Comparison of ENCODE assay signal across 8 mouse cellular contexts in genomic region chr9:38718102-38718501, GRCm38 (mm10). TPM values are rescaled to one million over a fixed set of nuclear protein-coding genes. Genes with fewer than 3 reads are reported as not detected.
A peak's percentile ranks its signal among the peaks of the same experiment; 100 is the strongest.
DNase-seq lines count a peak whose midpoint lies in the region; ATAC-seq and TF ChIP-seq lines count a peak whose summit lies in the region.

Vwa5a (plus strand) TSS chr9:38718268.

- peak within 1 kb of the TSS; percentile 67 for H3K4me3 ChIP-seq in G1E (ENCODE audit: low read depth, low read length)
- H3K4me3 ChIP-seq in intestine, postnatal 0 days (ENCODE audit: low read depth, low read length), result peak within 1 kb of the TSS; percentile 67
- peak within 1 kb of the TSS; percentile 58 for H3K4me3 ChIP-seq in stomach, embryonic 14.5 days (ENCODE audit: low read depth, low read length)

- under 1% methylated on average over 4 of the region's 4 CpGs for WGBS in intestine, postnatal 0 days
- WGBS in stomach, embryonic 14.5 days, result 2% methylated on average over 4 of the region's 4 CpGs

- H3K4me1 ChIP-seq in G1E (ENCODE audit: insufficient read depth, low read depth, low read length), result peaks cover 15% of the 10 kb centered on the region
- H3K4me1 ChIP-seq in intestine, postnatal 0 days (replicated peaks; ENCODE audit: control insufficient read depth, insufficient read depth, low read length), result 0 out of 2 replicates have a peak, but pooled peaks cover 2% of the 10 kb centered on the region
- H3K4me1 ChIP-seq in stomach, embryonic 14.5 days (ENCODE audit: control insufficient read depth, insufficient read depth, low read length), result peaks cover 7% of the 10 kb centered on the region

- H3K4me2 ChIP-seq in intestine, postnatal 0 days (replicated peaks; ENCODE audit: low read depth), result peak within 1 kb of the TSS; percentile 72
- H3K4me2 ChIP-seq in stomach, embryonic 14.5 days (replicated peaks; ENCODE audit: low read depth, low read length), result peak within 1 kb of the TSS; percentile 72

- H3K27ac ChIP-seq in intestine, postnatal 0 days (ENCODE audit: low read depth, low read length), result peak within 1 kb of the TSS; percentile 80
- H3K27ac ChIP-seq in stomach, embryonic 14.5 days (ENCODE audit: low read length), result peak within 1 kb of the TSS; percentile 69

- peak; percentile 59 for ATAC-seq in G1E (ENCODE audit: extremely low read depth, insufficient number of reproducible peaks, low FRiP score, poor library complexity, severe bottlenecking)
- ATAC-seq in intestine, postnatal 0 days, result peak; percentile 75
- ATAC-seq in stomach, embryonic 14.5 days (ENCODE audit: insufficient number of reproducible peaks, insufficient read depth, low FRiP score, low read depth), result peak; percentile 88
- no peak for ATAC-seq in cerebellum, adult (ENCODE audit: insufficient number of reproducible peaks, low FRiP score, low TSS enrichment)

- no peaks in the 10 kb centered on the region for H3K9me3 ChIP-seq in G1E (replicated peaks)
- H3K9me3 ChIP-seq in intestine, postnatal 0 days (ENCODE audit: control insufficient read depth), result no peaks in the 10 kb centered on the region
- H3K9me3 ChIP-seq in stomach, embryonic 14.5 days (ENCODE audit: control insufficient read depth, low read depth, low read length), result no peaks in the 10 kb centered on the region

- DNase-seq in 3T3-L1 (ENCODE audit: low read depth, low spot score) (peak; percentile 85), G1E (ENCODE audit: low spot score) (peak; percentile 20)
- peak; percentile 10 for DNase-seq in embryo, embryonic 9.5 days (ENCODE audit: extremely low spot score)
- peak; percentile 92 for DNase-seq in heart, adult 11 months
- peak; percentile 64 for DNase-seq in lung, postnatal 10 days

- no peak for TF ChIP-seq CTCF in G1E (IDR thresholded peaks at IDR 0.05; ENCODE audit: low read depth, low read length)
- no peak for TF ChIP-seq CTCF in intestine, postnatal 0 days (IDR thresholded peaks at IDR 0.05; ENCODE audit: low read depth)

- no peaks in the 10 kb centered on the region for H3K27me3 ChIP-seq in G1E (ENCODE audit: insufficient read depth, low read length)
- H3K27me3 ChIP-seq in intestine, postnatal 0 days (replicated peaks; ENCODE audit: control insufficient read depth, insufficient read depth, low read length), result no peaks in the 10 kb centered on the region
- no peaks in the 10 kb centered on the region for H3K27me3 ChIP-seq in stomach, embryonic 14.5 days (ENCODE audit: control insufficient read depth, insufficient read depth, low read length)

- H3K9ac ChIP-seq in intestine, postnatal 0 days (ENCODE audit: low read depth, low read length), result peak within 1 kb of the TSS; percentile 53; the same call in 1 of the 2 replicates
- peak within 1 kb of the TSS; percentile 22 for H3K9ac ChIP-seq in stomach, embryonic 14.5 days (replicated peaks; ENCODE audit: low read depth, low read length)

- peaks cover 6% of the 10 kb centered on the region for H3K36me3 ChIP-seq in G1E (replicated peaks)
- peaks cover 4% of the 10 kb centered on the region for H3K36me3 ChIP-seq in intestine, postnatal 0 days (ENCODE audit: control insufficient read depth, insufficient read depth)
- peaks cover 2% of the 10 kb centered on the region; the same call in 1 of the 2 replicates for H3K36me3 ChIP-seq in stomach, embryonic 14.5 days (ENCODE audit: control insufficient read depth, insufficient read depth, low read length)

RNA-seq across cellular contexts. Expression of gene Vwa5a, which starts in this region (rescaled TPM):
- total RNA-seq in G1E (2014; fragmentation: Nextera tagmentation), result 26.8 and 31.5 TPM in 2 replicates
- total RNA-seq in G1E (2017), result 62.4 and 66.0 TPM in 2 replicates
- 0.41 and 0.47 TPM in 2 replicates for polyA plus RNA-seq in G1E (2012)
- polyA plus RNA-seq in intestine, postnatal 0 days (2015; fragmentation: Nextera tagmentation; extraction: Ambion mirVana), result 13.7 and 14.0 TPM in 2 replicates
- 25.4 and 26.3 TPM in 2 replicates for polyA plus RNA-seq in stomach, embryonic 14.5 days (2014; fragmentation: Nextera tagmentation; extraction: Ambion mirVana)

Comparison
In these comparisons a context has a peak if more than half of its experiments do, and no peak if none do; other contexts are left out.
1. RNA of gene Vwa5a (polyA plus RNA-seq): 25.4 to 26.3 TPM in stomach, embryonic 14.5 days and 13.7 to 14.0 TPM in intestine, postnatal 0 days; 0.41 to 0.47 TPM in G1E; every median in the first group is over 10 times any median in the second.
2. DNase-seq: peak in every context shown above with its lines; median percentile 92 in heart, adult 11 months; 85 in 3T3-L1; 64 in lung, postnatal 10 days; 20 in G1E; 10 in embryo, embryonic 9.5 days.
3. Peak in every context shown above with its lines, with median percentiles within 50 percentile points of each other: H3K4me3 ChIP-seq.